Mouse (Mus musculus) testis, adult 2 months (tissue): ENCODE measurements around the gene Nxf7.
"Not testable (repeated sequence)": the region's sequence is repeated elsewhere in the genome, so short reads cannot be mapped to it uniquely, and the experiment has no call there.

Experiments used
- CTCF ChIP-seq: fragments of 200-500 bp; IDR thresholded peaks from 2 replicates; pipeline ENCODE4 v1.5.1; 2012; ENCODE audit warnings: low read depth, mild to moderate bottlenecking, inconsistent platforms, low read length, moderate library complexity; ENCODE audit not compliant: control insufficient read depth, insufficient read depth, insufficient replicate concordance
- POLR2A ChIP-seq: fragments of 200-500 bp; IDR thresholded peaks from 2 replicates; pipeline ENCODE4 v1.6.1; 2012; ENCODE audit warnings: low read depth, mild to moderate bottlenecking, inconsistent platforms, low read length, moderate library complexity; ENCODE audit not compliant: control insufficient read depth

- not testable (repeated sequence) for TF ChIP-seq CTCF, POLR2A
Measured at GRCm38 (mm10) chrX:135601298-135602029, 2.9 kb upstream of the Nxf7 start.
